Mouse (Mus musculus) lung, postnatal 0 days (tissue): Measurements from ENCODE around the gene Birc2. TPM values are rescaled to one million over a fixed set of nuclear protein-coding genes. Genes with fewer than 3 reads are reported as not detected.
A peak's percentile ranks its signal among the peaks of the same experiment; 100 is the strongest.

Source experiments
- ATAC-seq: fragments of 200-750 bp; cut with Nextera tagmentation; 2 replicates; pipeline ENCODE4 v1.8.0; 2017; ENCODE audit warnings: moderate library complexity
- DNase-seq: peaks from one replicate; pipeline ENCODE4 v3.0.0-alpha.2; 2016; ENCODE audit warnings: low spot score
- H3K27ac ChIP-seq: fragments of 300-500 bp; sonication (generic); 2 replicates; pipeline ENCODE4 v1.5.1; 2014; ENCODE audit warnings: antibody characterized with exemption, mild to moderate bottlenecking, low read length, mixed read lengths
- H3K27me3 ChIP-seq: fragments of 300-500 bp; sonication (generic); replicated peaks from 2 replicates; pipeline ENCODE4 v1.6.1; 2014; ENCODE audit warnings: low read length, mixed read lengths; ENCODE audit not compliant: insufficient read depth
- H3K36me3 ChIP-seq: fragments of 300-500 bp; sonication (generic); 2 replicates; pipeline ENCODE4 v1.6.1; 2014; ENCODE audit warnings: low read length, mixed read lengths; ENCODE audit not compliant: insufficient read depth
- H3K4me1 ChIP-seq: fragments of 300-500 bp; sonication (generic); 2 replicates; pipeline ENCODE4 v1.6.1; 2014; ENCODE audit warnings: antibody characterized with exemption, low read depth, low read length, mixed read lengths; ENCODE audit not compliant: insufficient read depth
- H3K4me2 ChIP-seq: fragments of 300-500 bp; sonication (generic); replicated peaks from 2 replicates; pipeline ENCODE4 v1.6.1; 2014; ENCODE audit warnings: low read depth, mild to moderate bottlenecking, low read length, moderate library complexity, mixed read lengths
- H3K4me3 ChIP-seq: fragments of 300-500 bp; sonication (generic); 2 replicates; pipeline ENCODE4 v1.5.1; 2014; ENCODE audit warnings: low read depth, low read length
- H3K9ac ChIP-seq: fragments of 300-500 bp; sonication (generic); replicated peaks from 2 replicates; pipeline ENCODE4 v1.6.1; 2014; ENCODE audit warnings: low read depth, mild to moderate bottlenecking
- H3K9me3 ChIP-seq: fragments of 300-500 bp; sonication (generic); 2 replicates; pipeline ENCODE4 v1.6.1; 2016; ENCODE audit warnings: low read length, mixed read lengths
- CTCF ChIP-seq: IDR thresholded peaks from 2 replicates; pipeline ENCODE4 v1.5.1; 2016; ENCODE audit warnings: antibody characterized with exemption, mild to moderate bottlenecking
- EP300 ChIP-seq: IDR thresholded peaks from 2 replicates; pipeline ENCODE4 v1.6.1; 2016; ENCODE audit warnings: antibody characterized with exemption, mild to moderate bottlenecking, control low read depth
- WGBS: fragments of 180-500 bp; shearing (Covaris S2); extraction: QIAGEN DNeasy Blood & Tissue Kit; methylation state at CpG from one replicate; pipeline ENCODE4 v1.1.7; 2014; 5-methylcytosine and 5-hydroxymethylcytosine counted together
- microRNA-seq: library from miRNA; unstranded; fragments of <30 nt; microRNA quantifications from one replicate; pipeline ENCODE4, GENCODE M21; 2016
- polyA plus RNA-seq: library from polyadenylated mRNA; unstranded; fragments of >200 nt; fragmentation: Nextera tagmentation; extraction: Ambion mirVana; gene quantifications from 2 replicates; pipeline ENCODE4 v1.2.1, GENCODE M21; 2015

Gene Birc2
- polyA plus RNA-seq, 1 experiment from 2014 or later = 23.6 TPM

DNA sequence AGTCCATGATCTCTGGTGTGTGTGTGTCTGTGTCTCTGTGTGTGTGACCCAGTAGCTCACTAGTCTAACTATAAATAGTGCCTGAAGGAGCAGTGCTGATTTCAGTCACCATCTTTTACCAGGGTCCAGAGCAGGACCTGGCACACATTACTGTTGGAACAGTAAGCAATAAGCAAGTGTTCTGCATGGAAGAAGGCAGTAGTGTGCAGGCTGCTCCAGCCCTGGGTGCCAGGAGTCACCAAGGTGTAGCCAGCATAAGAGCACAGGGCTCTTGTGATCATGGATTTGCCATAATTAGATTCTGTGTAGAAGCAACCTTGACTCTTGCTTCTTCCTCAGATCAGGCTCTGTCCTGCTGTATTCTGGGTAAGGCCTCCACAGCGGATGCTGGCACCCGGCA, 64.5 kb downstream of the Birc2 start:
- DNase-seq (no peak), ATAC-seq (no peak)
- H3K4me1 ChIP-seq = peaks cover 2% of the 10 kb centered on the region; the same call in 1 of the 2 replicates
- H3K27me3 ChIP-seq = no peaks in the 10 kb centered on the region
- WGBS = 95% methylated on average over 2 of the region's 2 CpGs
- no peak overlapping the region for H3K4me3 ChIP-seq
- no peak overlapping the region for H3K27ac ChIP-seq
- no peak overlapping the region for H3K4me2 ChIP-seq
- no peaks in the 10 kb centered on the region for H3K9me3 ChIP-seq
- 0 out of 2 replicates have a peak, but pooled peaks cover 5% of the 10 kb centered on the region for H3K36me3 ChIP-seq
- TF ChIP-seq CTCF = no peak
- TF ChIP-seq EP300 = no peak
- no peak overlapping the region for H3K9ac ChIP-seq

DNA sequence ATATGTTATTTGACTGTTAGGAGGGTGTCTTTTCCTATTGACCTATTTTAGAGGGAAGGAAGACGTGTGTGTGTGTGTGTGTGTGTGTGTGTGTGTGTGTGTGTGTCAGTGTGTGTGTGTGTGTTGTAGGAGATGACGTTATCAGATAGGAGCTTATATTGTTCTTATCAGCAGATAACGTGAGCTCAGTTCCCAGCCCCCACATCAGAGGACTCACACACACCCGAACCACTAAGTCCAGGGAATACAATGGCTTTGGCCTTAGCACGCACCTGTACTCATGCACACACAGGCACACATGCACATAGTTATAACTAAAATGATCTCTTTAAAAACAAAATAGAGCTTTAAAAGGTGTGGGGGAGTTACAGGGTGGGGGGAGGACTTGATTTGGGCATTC, 67.4 kb downstream of the Birc2 start:
- DNase-seq (no peak), ATAC-seq (no peak)
- H3K4me2 ChIP-seq = no peak overlapping the region
- 64% methylated on average over 5 of the region's 5 CpGs for WGBS
- peaks cover 6% of the 10 kb centered on the region; the same call in 1 of the 2 replicates for H3K4me1 ChIP-seq
- 0 out of 2 replicates have a peak, but pooled peaks cover 5% of the 10 kb centered on the region for H3K36me3 ChIP-seq
- H3K9me3 ChIP-seq = no peaks in the 10 kb centered on the region
- no peak overlapping the region for H3K27ac ChIP-seq
- TF ChIP-seq CTCF (no peak), EP300 (no peak)
- no peak overlapping the region for H3K9ac ChIP-seq
- no peak overlapping the region for H3K4me3 ChIP-seq
- no peaks in the 10 kb centered on the region for H3K27me3 ChIP-seq

DNA sequence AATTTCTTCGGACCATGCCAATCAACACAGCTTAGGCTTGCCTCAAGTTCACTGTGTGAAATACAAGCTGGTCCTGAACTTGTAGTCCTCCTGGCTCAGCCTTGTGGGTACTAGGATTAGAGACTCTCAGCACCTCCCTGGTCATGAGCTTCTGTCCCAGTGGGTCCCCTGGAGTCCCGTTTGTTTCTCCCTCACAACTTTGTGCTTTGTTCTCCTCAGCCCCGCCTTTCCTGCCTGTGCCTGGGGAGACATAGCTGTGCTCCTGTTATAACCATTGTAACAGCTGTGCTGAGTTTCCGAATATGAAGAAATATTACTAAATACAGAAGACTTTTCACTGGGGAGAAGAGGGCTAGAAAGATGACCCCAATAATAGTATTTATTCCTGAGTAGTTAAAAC, 67.8 kb downstream of the Birc2 start:
- Histone ChIP-seq H3K4me1 (peaks cover 6% of the 10 kb centered on the region; the same call in 1 of the 2 replicates), H3K9me3 (no peaks in the 10 kb centered on the region), H3K27ac (no peak overlapping the region), H3K4me2 (no peak overlapping the region), H3K9ac (no peak overlapping the region), H3K4me3 (no peak overlapping the region), H3K36me3 (0 out of 2 replicates have a peak, but pooled peaks cover 5% of the 10 kb centered on the region), H3K27me3 (no peaks in the 10 kb centered on the region)
- 60% methylated on average over 4 of the region's 4 CpGs for WGBS
- ATAC-seq (peak; percentile 22; the same call in 1 of the 2 replicates), DNase-seq (no peak)
- no peak for TF ChIP-seq CTCF
- no peak for TF ChIP-seq EP300

Small RNAs within 50 kb of the gene (microRNA-seq; reads per million reads assigned to microRNA genes)
- 2.2 reads per million for gene Mir5618

Other genes with a start within 250 kb of the Birc2 start
- gene Mmp20, start 208.8 kb downstream of the Birc2 start, polyA plus RNA-seq = not detected in 2 replicates
- not detected in 2 replicates for gene Mmp7, start 145.0 kb downstream of the Birc2 start, polyA plus RNA-seq
- gene Tmem123, start 73.0 kb downstream of the Birc2 start, polyA plus RNA-seq = 99.5 and 112 TPM in 2 replicates
- gene Birc3, start 36.1 kb upstream of the Birc2 start, polyA plus RNA-seq = 23.2 and 31.4 TPM in 2 replicates
- gene Yap1, start 167.5 kb upstream of the Birc2 start, polyA plus RNA-seq = 17.0 and 19.0 TPM in 2 replicates
- gene Cfap300, start 205.8 kb upstream of the Birc2 start, polyA plus RNA-seq = 5.1 and 6.5 TPM in 2 replicates